Mouse (Mus musculus) E14TG2a.4 (cell line): ENCODE measurements around the gene 3425401B19Rik.

Source experiments
- CTCF ChIP-seq: conservative IDR thresholded peaks from 2 replicates; pipeline ENCODE4 v1.5.1; 2014; ENCODE audit warnings: low read length
- NANOG ChIP-seq: IDR thresholded peaks from 2 replicates; pipeline ENCODE4 v1.6.1; 2014; ENCODE audit warnings: borderline replicate concordance, low read length, mixed read lengths

DNA sequence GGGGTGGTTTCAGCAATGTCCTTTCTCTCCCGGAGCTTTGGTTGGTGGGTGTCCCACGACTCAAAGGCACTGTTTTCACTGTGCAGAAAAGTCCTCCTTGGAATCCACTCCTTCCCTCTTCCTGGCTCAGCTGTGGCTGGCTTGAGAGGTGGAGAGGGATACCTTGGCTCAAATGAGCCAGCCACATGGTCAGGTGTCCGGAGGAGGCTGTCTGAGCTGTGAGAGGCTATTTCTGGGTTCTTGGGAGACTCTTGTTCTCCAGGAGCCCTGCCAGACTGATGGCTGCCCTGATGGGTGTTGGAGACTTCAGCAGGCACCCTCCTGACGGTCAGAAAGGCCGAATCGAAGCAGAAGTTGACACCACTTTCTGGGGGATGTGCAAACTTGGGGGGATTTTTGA is 22.0 kb downstream of the 3425401B19Rik start:
- TF ChIP-seq CTCF (no peak), NANOG (no peak)
